Mouse (Mus musculus): ENCODE data around the gene Fto.
A peak's percentile ranks its signal among the peaks of the same experiment; 100 is the strongest.

Fto gene

GRCm38 (mm10) chr8:91460965-91461364 lies 147.6 kb downstream of the Fto start:
- DNase-seq: peak; percentile 18

- no peak for DNase-seq
Observed at GRCm38 (mm10) chr8:91463757-91464156, 150.4 kb downstream of the Fto start.

GRCm38 (mm10) chr8:91467463-91467862 lies 154.1 kb downstream of the Fto start:
- DNase-seq: no peak

- DNase-seq: no peak
Observed at GRCm38 (mm10) chr8:91467881-91468534, 154.7 kb downstream of the Fto start.

- DNase-seq: no peak
Observed at GRCm38 (mm10) chr8:91469441-91469840, 156.1 kb downstream of the Fto start.

- DNase-seq: no peak
Observed at GRCm38 (mm10) chr8:91474731-91475279, 161.5 kb downstream of the Fto start.

GRCm38 (mm10) chr8:91476988-91477387 lies 163.7 kb downstream of the Fto start:
- DNase-seq: no peak

- DNase-seq: no peak
Observed at GRCm38 (mm10) chr8:91477471-91477870, 164.1 kb downstream of the Fto start.

- DNase-seq: no peak
Observed at GRCm38 (mm10) chr8:91482511-91482910, 169.2 kb downstream of the Fto start.

- no peak for DNase-seq
Observed at GRCm38 (mm10) chr8:91486394-91486793, 173.1 kb downstream of the Fto start.

GRCm38 (mm10) chr8:91487456-91487855 lies 174.1 kb downstream of the Fto start:
- DNase-seq: no peak

GRCm38 (mm10) chr8:91488086-91488783 lies 174.9 kb downstream of the Fto start:
- peak; percentile 40 for DNase-seq

- no peak for DNase-seq
Observed at GRCm38 (mm10) chr8:91488784-91489450, 175.6 kb downstream of the Fto start.

GRCm38 (mm10) chr8:91490065-91490464 lies 176.7 kb downstream of the Fto start:
- no peak for DNase-seq

- DNase-seq: no peak
Observed at GRCm38 (mm10) chr8:91493373-91493772, 180.0 kb downstream of the Fto start.

GRCm38 (mm10) chr8:91494501-91495259 lies 181.4 kb downstream of the Fto start:
- DNase-seq: no peak

- no peak for DNase-seq
Observed at GRCm38 (mm10) chr8:91495260-91495601, 181.9 kb downstream of the Fto start.

- DNase-seq: no peak
Observed at GRCm38 (mm10) chr8:91496000-91496399, 182.7 kb downstream of the Fto start.

- no peak for DNase-seq
Observed at GRCm38 (mm10) chr8:91496936-91497335, 183.6 kb downstream of the Fto start.

GRCm38 (mm10) chr8:91498611-91499010 lies 185.3 kb downstream of the Fto start:
- no peak for DNase-seq

GRCm38 (mm10) chr8:91499303-91499702 lies 186.0 kb downstream of the Fto start:
- no peak for DNase-seq

- no peak for DNase-seq
Observed at GRCm38 (mm10) chr8:91501960-91502600, 188.8 kb downstream of the Fto start.

GRCm38 (mm10) chr8:91502791-91503190 lies 189.5 kb downstream of the Fto start:
- DNase-seq: no peak

All from thymus, postnatal 25 days (tissue).